Mouse (Mus musculus) megakaryocyte, embryonic 14.5 days (primary cell): ENCODE measurements around the gene Epn3.

ENCODE experiments used
- FLI1 ChIP-seq: IDR thresholded peaks from 2 replicates; pipeline ENCODE4 v1.6.1; 2012; ENCODE audit warnings: low read length, inconsistent platforms, mixed read lengths
- GATA1 ChIP-seq: IDR thresholded peaks from 3 replicates; pipeline ENCODE4 v1.6.1; 2012; ENCODE audit warnings: mixed read lengths, low read length, inconsistent platforms, borderline replicate concordance

GRCm38 (mm10) chr11:94474544-94474910, 25.2 kb downstream of the Epn3 start:
- TF ChIP-seq GATA1 (no peak), FLI1 (no peak)
